Mouse (Mus musculus) lung, adult 2 months (tissue): ENCODE measurements at regions not wholly inside any gene's neighbourhood (a gene's known extent, or its start where the extent isn't known, plus 50 kb on each side); places are given as distances from the start of the nearest gene placed in this dataset.

Experiments used
- DNase-seq: peaks from one replicate; pipeline ENCODE4 v3.0.0; 2022
- H3K4me1 ChIP-seq: fragments of 200-500 bp; 2 replicates; pipeline ENCODE4 v1.6.1; 2011; ENCODE audit warnings: low read length; ENCODE audit not compliant: control insufficient read depth, insufficient read depth
- H3K4me3 ChIP-seq: fragments of 200-500 bp; replicated peaks from 2 replicates; pipeline ENCODE3; 2011; ENCODE audit warnings: low read depth, mild to moderate bottlenecking, control low read depth, low read length; ENCODE audit errors: extremely low read depth
- CTCF ChIP-seq: fragments of 200-500 bp; IDR thresholded peaks from 2 replicates; pipeline ENCODE4 v1.5.1; 2011; ENCODE audit warnings: mild to moderate bottlenecking, low read length, control low read depth; ENCODE audit not compliant: insufficient read depth
- POLR2A ChIP-seq: fragments of 200-500 bp; IDR thresholded peaks from 2 replicates; pipeline ENCODE4 v1.6.1; 2011; ENCODE audit warnings: low read depth, mild to moderate bottlenecking, control low read depth, low read length, borderline replicate concordance; ENCODE audit errors: extremely low read depth
- WGBS: fragments of 180-500 bp; shearing (Covaris S2); methylation state at CpG from one replicate; pipeline ENCODE4 v1.1.7; 2018; 5-methylcytosine and 5-hydroxymethylcytosine counted together

DNA sequence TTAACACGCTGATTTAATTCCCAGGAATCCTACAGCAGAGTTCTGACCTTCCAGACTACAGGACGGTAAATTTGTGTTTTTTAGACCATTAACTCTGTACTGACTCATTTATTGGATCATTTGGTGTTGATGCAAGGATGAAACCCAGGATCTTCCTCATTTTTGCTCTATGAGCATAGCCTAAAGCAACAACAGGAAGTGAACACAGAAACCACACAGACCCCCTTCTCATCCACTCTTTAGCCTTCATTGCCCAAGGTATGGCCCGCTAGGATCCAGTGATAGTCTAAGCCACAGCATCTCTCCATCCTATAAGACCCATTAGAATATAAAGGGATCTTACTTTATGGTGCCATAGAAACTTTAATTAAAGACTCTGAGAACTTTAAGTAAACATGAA is 56.5 kb upstream of the Grin2b start:
- no peaks in the 10 kb centered on the region for H3K4me1 ChIP-seq
- TF ChIP-seq POLR2A: no peak
- TF ChIP-seq CTCF: no peak
- no peak overlapping the region for H3K4me3 ChIP-seq
- 68% methylated on average over 3 of the region's 3 CpGs for WGBS
- DNase-seq: no peak

DNA sequence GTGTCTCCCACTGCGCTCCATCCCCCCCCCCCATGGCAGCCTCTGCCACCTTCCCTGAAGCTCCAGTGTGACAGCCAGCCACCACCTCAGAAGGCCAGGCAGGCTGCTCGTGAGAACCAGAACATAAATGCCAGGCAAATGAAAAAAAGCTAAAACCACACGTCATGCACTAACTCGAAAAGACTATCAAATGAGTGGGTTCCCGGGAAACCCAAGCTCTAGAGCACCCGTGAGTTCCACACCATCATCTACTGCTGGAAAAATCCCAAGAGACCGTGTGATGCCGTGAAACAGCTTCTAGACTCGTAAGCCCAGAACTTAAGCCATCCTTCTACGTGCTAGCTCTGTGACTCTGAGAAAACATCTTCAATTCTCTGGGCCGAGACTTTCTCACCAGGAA is 62.2 kb upstream of the Grin2b start:
- 87% methylated on average over 11 of the region's 11 CpGs for WGBS
- Histone ChIP-seq H3K4me3 (no peak overlapping the region), H3K4me1 (no peaks in the 10 kb centered on the region)
- TF ChIP-seq POLR2A (no peak), CTCF (no peak)
- DNase-seq: no peak

DNA sequence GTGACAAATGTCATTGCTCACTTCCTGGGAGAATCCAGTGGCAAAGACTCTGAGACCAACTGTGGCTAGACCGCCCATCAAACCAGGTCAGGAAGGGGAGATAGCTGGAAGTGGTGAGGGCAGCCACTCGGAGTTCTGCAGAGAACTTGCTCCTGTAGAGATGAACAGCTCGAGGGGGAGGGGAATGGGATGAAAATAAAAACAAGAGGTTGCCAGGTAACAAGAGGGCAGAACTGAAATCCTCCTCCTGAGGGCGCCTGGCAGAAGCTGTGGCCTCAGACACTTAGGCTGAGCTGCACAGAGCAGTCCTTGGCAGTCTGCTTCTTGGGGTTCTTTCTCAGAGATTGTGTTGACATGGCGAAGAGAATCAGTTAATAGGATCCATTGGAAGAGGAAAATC is 65.7 kb upstream of the Grin2b start:
- no peak for DNase-seq
- no peaks in the 10 kb centered on the region for H3K4me1 ChIP-seq
- 37% methylated on average over 5 of the region's 5 CpGs for WGBS
- no peak for TF ChIP-seq POLR2A
- no peak for TF ChIP-seq CTCF
- H3K4me3 ChIP-seq: no peak overlapping the region

DNA sequence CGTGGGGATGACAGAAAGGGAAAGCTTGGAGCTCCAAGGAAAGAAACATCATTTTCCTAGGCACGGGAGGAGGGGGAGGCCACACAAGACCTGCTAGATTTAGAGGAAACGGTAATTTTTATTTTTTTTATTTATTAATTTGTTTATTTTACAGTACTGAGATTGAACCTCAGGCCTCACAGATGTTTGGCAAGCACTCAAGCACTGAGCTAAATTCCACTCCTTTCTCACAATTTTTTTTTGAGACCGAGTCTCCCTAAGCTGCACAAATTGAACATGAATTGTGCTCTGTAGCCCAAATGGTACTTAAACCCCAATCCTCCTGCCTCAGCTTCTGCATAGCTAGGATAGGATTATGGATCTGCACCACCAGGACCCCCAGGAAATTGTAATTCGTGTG is 66.1 kb upstream of the Grin2b start:
- WGBS: 49% methylated on average over 5 of the region's 5 CpGs

DNA sequence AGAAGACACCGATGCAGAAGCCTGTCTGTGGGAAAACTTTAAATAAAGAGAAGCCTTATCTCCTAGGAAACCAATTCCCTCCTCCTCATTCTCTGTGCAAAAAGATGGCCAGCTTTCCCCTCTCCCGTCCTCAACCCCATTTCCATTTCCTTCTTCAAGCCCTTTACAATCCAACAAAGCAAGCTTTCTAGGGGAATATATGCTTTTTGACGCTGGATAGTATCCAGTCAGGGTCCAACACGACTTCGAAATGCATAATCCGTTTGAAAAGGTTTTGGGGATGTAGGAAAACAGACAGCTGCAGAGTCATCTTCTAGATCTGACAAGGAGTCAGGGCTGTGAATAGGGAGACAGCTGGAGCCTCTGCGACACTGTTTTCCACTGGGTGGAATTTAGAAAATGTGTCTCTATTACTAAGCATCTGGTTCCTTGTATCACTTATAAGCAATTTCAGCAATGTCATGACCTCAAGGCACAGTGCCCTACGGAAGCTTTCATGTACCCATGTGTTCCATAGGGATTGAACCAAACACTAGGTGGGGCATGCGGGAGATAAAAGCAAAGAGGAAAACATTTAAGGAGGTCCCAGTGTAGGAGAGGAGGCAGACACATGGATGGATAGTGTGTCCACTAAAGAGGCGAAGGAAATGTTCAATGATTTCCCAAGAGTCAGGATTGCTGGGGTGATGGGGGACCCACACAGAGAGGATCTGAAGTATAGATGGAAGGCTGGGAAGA is 68.4 kb upstream of the Grin2b start:
- DNase-seq: no peak
- Histone ChIP-seq H3K4me1 (no peaks in the 10 kb centered on the region), H3K4me3 (no peak overlapping the region)
- 61% methylated on average over 10 of the region's 10 CpGs for WGBS
- TF ChIP-seq POLR2A (no peak), CTCF (no peak)

More for the DNA sequence above, 66.1 kb upstream of the Grin2b start:
- no peak overlapping the region for H3K4me3 ChIP-seq
- DNase-seq: no peak
- no peak for TF ChIP-seq CTCF
- TF ChIP-seq POLR2A: no peak
- H3K4me1 ChIP-seq: no peaks in the 10 kb centered on the region

DNA sequence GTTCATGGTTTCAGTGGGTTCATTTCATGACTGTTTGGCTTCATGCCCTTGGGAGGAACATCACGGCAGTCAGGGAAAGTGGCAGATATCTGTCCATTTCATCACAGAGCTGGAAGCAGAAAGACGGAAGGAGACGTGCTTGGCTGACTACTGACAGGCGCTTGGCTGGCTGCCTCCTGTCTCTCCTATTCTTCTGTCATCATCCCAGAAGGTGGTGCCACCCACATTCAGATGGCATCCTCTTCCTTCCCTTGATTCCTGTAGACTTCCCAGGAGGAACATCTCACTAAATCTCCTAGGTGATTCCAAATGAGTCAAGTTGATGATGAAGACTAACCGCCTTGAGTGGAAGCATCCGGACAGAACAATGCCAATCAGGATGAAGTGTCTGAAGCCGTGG is 71.6 kb upstream of the Grin2b start:
- Histone ChIP-seq H3K4me3 (no peak overlapping the region), H3K4me1 (no peaks in the 10 kb centered on the region)
- TF ChIP-seq CTCF (no peak), POLR2A (no peak)
- 85% methylated on average over 7 of the region's 7 CpGs for WGBS
- DNase-seq: no peak

DNA sequence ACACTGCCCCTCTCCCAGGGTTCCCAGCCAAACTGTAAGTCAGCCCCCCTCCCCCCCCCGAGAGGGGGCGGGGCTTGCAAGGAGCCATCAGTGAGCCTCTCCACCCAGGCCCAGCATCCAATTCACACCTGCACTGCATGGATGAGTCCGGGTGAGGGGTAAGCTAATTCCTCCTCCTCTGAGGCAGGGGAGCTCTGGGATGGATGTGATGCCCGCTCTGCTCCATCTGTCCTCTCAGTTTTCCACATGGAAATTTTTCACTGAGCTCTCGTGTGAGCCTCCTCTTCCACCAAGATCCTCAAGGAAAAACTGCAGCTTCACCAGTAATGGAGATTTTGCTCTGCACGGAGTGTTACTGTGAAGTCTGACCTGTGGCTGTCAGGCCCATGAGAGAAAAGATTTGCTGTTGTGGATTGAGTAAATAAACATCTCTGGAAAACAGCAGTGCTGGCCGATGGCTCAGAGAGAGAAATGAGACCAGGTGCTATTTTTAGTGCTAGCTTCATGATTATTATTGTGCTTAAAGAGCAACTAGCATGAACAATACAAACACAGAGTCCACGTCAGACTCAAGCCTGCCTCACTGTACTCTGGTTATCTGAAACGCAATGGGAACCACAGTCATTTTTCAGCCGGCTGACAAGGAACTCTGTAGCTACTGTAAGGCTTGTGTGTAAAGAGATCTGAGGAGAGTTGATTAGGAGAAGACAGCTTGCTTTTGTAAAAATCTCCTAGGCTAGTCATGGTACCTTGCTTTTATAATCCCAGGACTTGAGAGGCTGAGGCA is 71.4 kb upstream of the Gm8994 start:
- 19% methylated on average over 10 of the region's 10 CpGs for WGBS
- no peak overlapping the region for H3K4me3 ChIP-seq
- DNase-seq: no peak
- H3K4me1 ChIP-seq: no peaks in the 10 kb centered on the region; the same call in 1 of the 2 replicates
- TF ChIP-seq POLR2A: no peak
- no peak for TF ChIP-seq CTCF

DNA sequence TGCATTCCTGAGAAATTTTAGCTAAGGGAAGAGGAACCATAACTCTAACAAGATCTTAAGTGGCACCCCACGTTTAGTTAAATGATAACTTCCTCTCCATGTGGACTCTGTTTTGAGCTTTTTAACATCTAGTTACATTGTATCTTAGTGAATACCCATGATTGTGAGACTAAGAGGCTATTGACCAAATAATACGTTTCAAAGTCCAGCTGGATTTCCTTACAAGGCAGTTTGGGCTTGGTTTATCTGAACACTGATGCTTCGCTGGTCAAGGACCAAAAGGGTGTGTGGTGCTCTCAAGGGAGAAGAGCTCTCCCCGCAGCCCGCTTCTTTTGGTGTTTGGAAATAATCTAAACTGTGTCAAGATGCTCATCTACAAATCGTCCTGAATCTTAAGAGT is 51.6 kb upstream of the Gm8994 start:
- Histone ChIP-seq H3K4me1 (no peaks in the 10 kb centered on the region), H3K4me3 (no peak overlapping the region)
- no peak for DNase-seq
- WGBS: 70% methylated on average over 6 of the region's 6 CpGs
- TF ChIP-seq POLR2A (no peak), CTCF (no peak)

DNA sequence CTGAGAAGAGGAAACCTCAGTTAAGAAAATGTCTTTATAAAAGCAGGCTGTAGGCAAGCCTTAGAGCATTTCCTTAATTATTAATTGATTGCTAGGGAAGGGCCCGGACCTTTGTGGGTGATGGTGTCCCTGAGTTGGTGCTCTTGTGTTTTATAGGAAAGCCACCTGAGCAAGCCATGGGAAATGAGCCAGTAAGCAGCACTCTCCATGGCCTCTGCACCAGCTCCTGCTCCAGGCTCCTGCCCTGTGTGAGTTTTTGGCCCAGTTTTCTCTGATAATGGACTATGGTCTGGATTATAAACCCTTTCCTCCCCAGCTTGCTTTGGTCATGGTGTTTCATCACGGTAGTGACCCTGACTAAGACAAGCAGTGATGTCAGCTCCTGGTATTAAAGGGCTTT is 50.6 kb upstream of the Gm8994 start:
- whole genome bisulfite sequencing: 68% methylated on average over 2 of the region's 2 CpGs
- no peak for TF ChIP-seq POLR2A
- TF ChIP-seq CTCF: no peak

More for the DNA sequence above, 50.6 kb upstream of the Gm8994 start:
- Histone ChIP-seq H3K4me3 (no peak overlapping the region), H3K4me1 (no peaks in the 10 kb centered on the region)
- DNase-seq: peak; percentile 3
